Mouse (Mus musculus) thymus, postnatal 0 days (tissue): ENCODE results near the gene Bcl6b. TPM values are rescaled to one million over a fixed set of nuclear protein-coding genes. Genes with fewer than 3 reads are reported as not detected.
A peak's percentile ranks its signal among the peaks of the same experiment; 100 is the strongest.

Experiments
- DNase-seq: peaks from one replicate; pipeline ENCODE4 v3.0.0-alpha.2; 2015; ENCODE audit warnings: low spot score
- polyA plus RNA-seq: library from polyadenylated mRNA; unstranded; fragments of >200 nt; fragmentation: Nextera tagmentation; extraction: Ambion mirVana; gene quantifications from 2 replicates; pipeline ENCODE4 v1.2.1, GENCODE M21; 2015

Gene Bcl6b
- polyA plus RNA-seq, 1 experiment from 2014 or later: 2.2 TPM

DNA sequence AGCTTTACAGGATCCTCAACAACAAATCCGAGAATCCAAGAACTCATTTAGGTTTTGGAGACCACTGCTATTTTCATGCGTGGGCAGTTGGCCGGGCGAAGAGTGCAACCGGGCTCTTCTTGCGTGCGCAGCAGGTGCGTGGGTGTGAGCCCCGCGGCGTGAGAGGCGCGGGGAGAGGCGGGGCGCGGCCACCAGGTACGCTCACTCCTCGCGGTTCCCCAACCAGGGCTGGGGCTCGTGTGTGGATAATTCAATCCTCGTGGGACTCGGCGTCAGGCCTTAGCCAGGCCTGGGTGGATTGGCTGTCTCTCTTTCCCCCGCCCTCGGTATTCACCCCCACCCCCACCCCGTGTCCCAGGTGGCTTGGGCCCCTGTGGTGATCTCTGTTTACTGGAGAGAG lies 15.9 kb downstream of the Bcl6b start:
- no peak for DNase-seq

GRCm38 (mm10) chr11:70212896-70213295 lies 16.7 kb downstream of the Bcl6b start:
- peak; percentile 51 for DNase-seq

- DNase-seq: no peak
Observed at GRCm38 (mm10) chr11:70212423-70212822, 17.2 kb downstream of the Bcl6b start, which contains the start of gene Slc16a11. TSS of gene Slc16a11 (plus strand) at chr11:70212752.

DNA sequence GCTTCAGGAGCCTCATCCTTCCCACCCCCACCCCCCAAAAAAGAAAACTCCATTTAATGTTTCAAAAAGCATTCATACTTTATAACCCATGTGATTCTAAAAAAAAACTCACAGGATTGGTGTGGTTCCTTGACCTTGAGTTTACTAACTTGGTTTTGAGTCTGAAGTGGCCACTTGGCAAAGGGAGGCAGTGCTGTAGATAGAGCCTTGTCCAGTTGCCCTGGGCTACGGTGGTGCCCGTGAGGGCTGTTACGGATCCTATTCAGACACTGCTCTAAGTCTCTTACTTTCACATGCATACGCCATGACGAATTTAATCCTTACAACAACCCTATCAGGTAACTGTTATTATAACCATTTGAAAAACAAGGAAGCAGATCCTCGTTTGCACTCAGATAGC lies 17.6 kb downstream of the Bcl6b start:
- no peak for DNase-seq

- no peak for DNase-seq
Observed at GRCm38 (mm10) chr11:70210681-70211080, 18.9 kb downstream of the Bcl6b start.

GRCm38 (mm10) chr11:70208778-70209388 lies 20.7 kb downstream of the Bcl6b start:
- DNase-seq: no peak

DNA sequence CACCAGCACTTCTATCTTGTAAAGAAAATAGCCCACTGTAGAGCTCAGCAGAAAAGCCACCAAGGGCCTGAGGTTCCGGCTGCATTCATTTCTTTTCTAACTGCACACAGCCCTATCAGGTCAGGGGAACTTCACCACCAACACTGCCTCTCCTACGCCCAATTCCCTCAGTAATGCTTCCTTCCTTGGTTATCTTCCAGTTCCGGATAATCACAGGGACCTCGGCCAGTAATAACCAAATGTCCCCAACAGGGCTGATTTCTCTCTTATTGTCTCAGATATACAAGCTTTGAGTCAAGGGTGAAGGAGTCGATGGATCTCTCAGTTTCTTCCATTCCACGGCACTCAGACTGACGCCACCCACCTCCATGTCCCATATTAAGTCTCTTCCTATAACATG lies 22.3 kb downstream of the Bcl6b start:
- DNase-seq: no peak

- no peak for DNase-seq
Observed at GRCm38 (mm10) chr11:70206801-70207200, 22.8 kb downstream of the Bcl6b start.

GRCm38 (mm10) chr11:70201691-70202090 lies 27.9 kb downstream of the Bcl6b start:
- DNase-seq: peak; percentile 79

DNA sequence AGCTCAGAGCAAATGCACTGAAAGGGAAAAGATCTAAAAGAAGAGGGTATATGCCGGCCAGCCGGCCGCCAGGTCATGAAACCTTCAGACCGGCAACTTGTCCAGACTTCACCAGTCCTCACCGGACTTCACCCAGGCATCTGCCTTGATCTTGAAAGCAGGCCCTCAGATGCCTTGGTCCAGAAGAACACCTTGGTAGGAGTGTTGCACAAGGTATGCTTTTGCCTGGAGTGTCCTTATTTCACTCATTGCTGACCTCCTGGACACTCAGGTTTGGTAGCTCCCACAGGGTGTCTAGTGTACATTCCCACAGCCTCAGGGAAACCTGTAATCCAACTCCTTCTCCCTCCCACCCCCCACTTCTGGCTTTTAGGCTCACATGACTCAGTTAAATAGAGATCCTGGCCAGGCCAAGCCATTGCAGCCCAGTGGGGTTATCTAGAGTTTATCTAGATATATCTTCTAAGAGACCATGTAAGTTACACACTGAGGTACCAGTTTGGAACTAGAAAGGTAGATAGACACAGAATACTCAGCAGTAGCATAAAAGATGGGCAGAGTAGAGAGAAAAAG lies 29.5 kb downstream of the Bcl6b start:
- DNase-seq: no peak

DNA sequence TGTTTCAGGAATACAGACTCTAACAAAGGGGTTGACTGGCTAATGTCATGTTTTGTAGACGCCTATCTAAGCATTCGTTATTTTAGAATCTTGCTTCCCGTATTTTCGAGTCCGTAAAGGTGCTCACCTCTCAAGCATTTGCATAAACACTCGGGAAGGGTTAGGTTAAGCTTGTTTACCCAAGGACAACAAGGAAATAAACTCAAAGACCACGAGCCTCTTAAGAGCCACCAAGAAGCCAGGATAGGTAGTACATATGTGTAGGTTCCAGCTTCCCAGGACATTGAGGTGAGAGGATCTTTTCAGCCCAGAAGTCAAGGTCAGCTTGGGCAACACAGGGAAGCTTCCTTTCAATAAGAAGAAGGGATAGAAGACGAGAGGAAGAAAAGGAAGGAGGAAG lies 30.5 kb downstream of the Bcl6b start:
- DNase-seq: no peak

DNA sequence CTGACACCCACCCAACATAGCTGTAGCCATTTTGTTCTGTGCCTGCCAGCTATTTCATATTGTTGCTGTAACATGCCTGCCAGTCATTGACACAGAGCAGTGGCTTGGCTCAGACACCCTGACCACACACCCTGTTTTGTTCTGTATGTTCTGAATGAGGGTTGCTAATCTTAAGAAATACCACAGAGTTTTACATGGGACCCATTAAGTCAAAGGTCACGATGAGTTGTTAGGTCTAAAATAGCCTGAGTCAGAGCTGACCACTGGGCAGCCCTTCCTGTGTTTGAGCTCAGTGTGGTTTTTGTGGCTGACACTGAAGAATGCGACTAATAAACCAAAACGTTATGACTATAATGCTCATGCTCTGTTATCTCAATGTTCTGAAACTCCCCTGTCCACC lies 31.3 kb downstream of the Bcl6b start:
- DNase-seq: no peak

- no peak for DNase-seq
Observed at GRCm38 (mm10) chr11:70193354-70194285, 36.0 kb downstream of the Bcl6b start.

- DNase-seq: no peak
Observed at GRCm38 (mm10) chr11:70192157-70192556, 37.4 kb downstream of the Bcl6b start.

GRCm38 (mm10) chr11:70191188-70191587 lies 38.4 kb downstream of the Bcl6b start:
- no peak for DNase-seq

DNA sequence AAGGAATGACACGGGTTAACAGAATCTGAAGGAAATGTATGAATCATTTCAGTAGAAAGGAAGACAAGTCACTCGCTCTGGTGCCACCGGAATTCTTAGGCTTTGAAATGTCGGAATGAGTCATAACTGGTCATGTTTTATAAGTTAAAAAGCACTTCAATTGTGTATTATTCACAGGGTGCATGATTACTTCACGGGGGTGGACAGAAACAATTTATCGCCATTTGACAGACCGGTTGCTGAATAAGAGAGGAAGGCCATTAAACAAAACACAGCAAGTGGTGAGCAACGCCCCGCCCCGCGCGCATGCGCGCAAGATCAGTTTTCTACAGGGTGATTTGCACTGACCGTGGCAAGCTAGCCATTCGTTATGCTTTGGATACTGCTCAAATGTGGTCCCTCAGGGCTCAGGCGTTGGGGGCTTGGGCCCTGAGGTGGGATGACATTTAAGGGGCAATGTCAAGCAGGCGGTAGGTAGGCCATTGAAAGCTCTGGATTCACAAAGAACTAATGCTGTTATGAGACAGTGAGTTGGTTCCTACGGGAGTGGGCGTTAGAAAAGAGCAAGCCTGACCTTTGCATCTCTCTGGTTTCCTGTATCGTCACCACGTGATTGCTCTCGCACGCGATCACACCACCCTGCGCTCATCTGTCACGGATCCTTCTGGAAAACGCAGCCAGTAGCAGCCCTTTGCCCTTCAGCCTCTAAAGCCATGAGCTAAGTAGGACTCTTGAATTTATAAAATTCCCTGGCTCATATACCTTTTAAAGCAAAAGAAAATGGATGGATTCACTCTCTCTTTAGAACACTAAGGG lies 40.1 kb downstream of the Bcl6b start:
- DNase-seq: no peak

- no peak for DNase-seq
Observed at GRCm38 (mm10) chr11:70185120-70185519, 44.5 kb downstream of the Bcl6b start.

DNA sequence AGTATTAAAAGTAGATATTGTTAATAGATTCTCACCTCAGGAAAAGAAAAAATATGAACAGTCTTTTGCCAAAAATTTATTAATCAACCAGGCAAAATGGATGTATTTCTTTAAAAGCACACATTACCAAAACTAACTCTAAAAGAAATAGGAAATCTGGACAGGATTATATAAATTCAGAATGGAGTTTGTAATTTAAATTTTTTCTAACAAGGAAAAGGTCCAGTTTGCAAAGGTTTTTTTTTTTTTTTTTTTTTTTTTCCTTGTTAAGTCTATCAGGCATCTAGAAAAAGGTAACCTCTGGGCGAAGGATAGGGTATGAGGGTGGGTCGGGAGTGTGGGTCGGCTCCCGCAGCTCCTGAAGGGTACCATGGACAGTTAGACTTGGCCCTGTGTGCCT lies 49.1 kb downstream of the Bcl6b start:
- no peak for DNase-seq

DNA sequence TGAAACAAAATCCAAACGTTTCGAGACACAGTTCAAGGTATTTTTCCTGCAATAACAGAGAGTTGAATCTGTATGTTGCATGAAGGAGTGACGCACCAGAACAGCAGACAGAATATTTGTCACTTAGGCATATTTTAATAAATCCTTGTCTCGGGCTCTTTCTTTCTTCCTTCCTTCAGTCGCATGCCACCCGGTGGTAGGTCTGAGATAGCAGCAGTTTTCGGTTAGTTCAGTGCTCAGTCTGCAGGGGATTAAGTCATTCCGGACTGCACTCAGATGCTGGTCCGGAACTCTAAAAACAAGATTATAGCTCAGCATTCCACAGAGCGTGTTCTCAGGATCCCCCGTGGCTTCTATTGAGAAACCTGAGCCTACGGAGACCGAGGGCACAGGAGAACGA lies 50.2 kb downstream of the Bcl6b start:
- peak; percentile 20 for DNase-seq

GRCm38 (mm10) chr11:70178756-70179155 lies 50.8 kb downstream of the Bcl6b start:
- no peak for DNase-seq

GRCm38 (mm10) chr11:70178311-70178710 lies 51.3 kb downstream of the Bcl6b start:
- DNase-seq: no peak
